Mouse (Mus musculus) myocyte (in vitro differentiated cells): ENCODE measurements around the gene Defa21.
"Not testable (repeated sequence)": the region's sequence is repeated elsewhere in the genome, so short reads cannot be mapped to it uniquely, and the experiment has no call there.

Experiments
- E2F4 ChIP-seq: IDR thresholded peaks from one replicate; pipeline ENCODE4 v1.6.1; 2011; ENCODE audit warnings: mild to moderate bottlenecking, control low read depth, moderate library complexity; ENCODE audit not compliant: insufficient read depth
- POLR2A ChIP-seq: IDR thresholded peaks from one replicate; pipeline ENCODE4 v1.6.1; 2011; ENCODE audit warnings: low read depth, mild to moderate bottlenecking, control low read depth, moderate library complexity; ENCODE audit not compliant: insufficient read length
- TCF3 ChIP-seq: IDR thresholded peaks from one replicate; pipeline ENCODE4 v1.6.1; 2011; ENCODE audit warnings: low read depth, control low read depth; ENCODE audit not compliant: insufficient read length
- USF1 ChIP-seq: IDR thresholded peaks from one replicate; pipeline ENCODE4 v1.6.1; 2011; ENCODE audit warnings: low read depth, mild to moderate bottlenecking, control low read depth, moderate library complexity

- not testable (repeated sequence) for TF ChIP-seq POLR2A, USF1, TCF3, E2F4
These were observed 16.8 kb upstream of the Defa21 start for GRCm38 (mm10) chr8:21008578-21008977.
